Mouse (Mus musculus): ENCODE measurements around the gene Fam155a.

GRCm38 (mm10) chr8:9393246-9393645 lies 377.7 kb downstream of the Fam155a start:
- TF ChIP-seq POLR2A (IDR thresholded peaks at IDR 0.05; ENCODE audit: low read depth, low read length): no peak
- TF ChIP-seq CTCF (conservative IDR thresholded peaks at IDR 0.05 in 1 of 2, IDR thresholded peaks at IDR 0.05 in 1 of 2; ENCODE audit: low read depth in 2 of 2, low read length in 2 of 2): 0 out of 4 replicates have a peak, but pooled peaks of 1 of the 2 experiments have one; percentile 4
- no peak for TF ChIP-seq EP300 (IDR thresholded peaks at IDR 0.05; ENCODE audit: low read length)
- no peak for TF ChIP-seq RAD21 (IDR thresholded peaks at IDR 0.05; ENCODE audit: low read depth, low read length)
- no peak for TF ChIP-seq TBP (conservative IDR thresholded peaks at IDR 0.05; ENCODE audit: low read depth, low read length)
- no peak for TF ChIP-seq USF1 (IDR thresholded peaks at IDR 0.05; ENCODE audit: low read depth, low read length)
